Mouse (Mus musculus) embryonic fibroblast, embryonic 13.5 days (primary cell): ENCODE data around the gene Ms4a14.

Experiments
- CTCF ChIP-seq: IDR thresholded peaks from 2 replicates; pipeline ENCODE4 v1.5.1; 2011; ENCODE audit warnings: mild to moderate bottlenecking, control low read depth, low read length, moderate library complexity, borderline replicate concordance; ENCODE audit not compliant: insufficient read depth
- POLR2A ChIP-seq: IDR thresholded peaks from 2 replicates; pipeline ENCODE4 v1.6.1; 2011; ENCODE audit warnings: low read depth, mild to moderate bottlenecking, control low read depth, low read length, moderate library complexity

DNA sequence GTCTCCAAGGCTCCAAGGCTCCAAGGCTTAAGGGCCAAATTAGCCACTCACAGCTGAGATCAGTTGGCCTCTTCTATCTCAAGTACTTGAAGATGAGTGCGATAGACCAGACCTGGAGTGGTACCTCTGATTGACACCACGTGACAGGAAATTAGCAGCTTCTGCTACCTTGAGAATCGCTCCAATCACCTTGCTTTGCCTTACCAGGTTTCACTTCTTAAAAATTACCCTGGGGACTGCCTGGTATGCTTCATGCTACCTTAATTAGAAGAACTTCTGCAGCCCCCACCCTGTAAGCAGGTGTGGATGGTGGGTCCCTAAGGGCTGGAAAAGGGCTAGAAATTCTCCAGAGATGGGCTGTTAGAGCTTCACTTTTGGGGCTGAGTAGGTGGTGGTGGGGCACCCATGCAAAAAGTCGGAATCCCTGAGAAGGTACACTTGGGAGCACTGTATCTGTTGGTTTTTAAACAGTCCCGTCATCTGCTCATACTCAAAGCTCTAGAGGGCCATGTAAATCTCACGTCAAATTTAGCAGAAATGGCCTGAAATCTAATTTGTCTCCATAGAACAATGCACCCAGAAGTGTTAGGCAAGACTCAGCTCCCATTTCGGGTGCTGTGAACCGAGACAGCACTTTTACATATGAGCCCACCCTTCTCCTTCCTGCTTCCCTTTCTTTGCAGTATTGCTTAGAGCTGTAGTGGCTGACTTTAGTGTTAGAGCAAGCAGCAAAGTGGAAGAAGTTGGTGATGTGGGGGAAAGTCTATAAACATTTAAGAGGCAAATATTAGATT, 48.0 kb downstream of the Ms4a14 start, which contains the start of gene Ms4a1:
- TF ChIP-seq CTCF = no peak
- TF ChIP-seq POLR2A = no peak
